Mouse (Mus musculus): ENCODE measurements around the gene Zc3h6.

GRCm38 (mm10) chr2:128972301-128972700, 5.1 kb downstream of the Zc3h6 start:
- TF ChIP-seq CTCF (IDR thresholded peaks at IDR 0.05; ENCODE audit: low read depth, low read length) (no peak), POLR2A (IDR thresholded peaks at IDR 0.05; ENCODE audit: extremely low read depth, insufficient read depth, low read length) (no peak)
